Mouse (Mus musculus): ENCODE results near the gene Dip2b. TPM values are rescaled to one million over a fixed set of nuclear protein-coding genes. Genes with fewer than 3 reads are reported as not detected.
A peak's percentile ranks its signal among the peaks of the same experiment; 100 is the strongest.

Gene Dip2b
- total RNA-seq (2015) (17.5 and 17.6 TPM in 2 replicates), total RNA-seq (2017) (10.2 TPM in 2 replicates)

GRCm38 (mm10) chr15:100038470-100038971 is at the start of gene Dip2b:
Gene Dip2b, plus strand, starts transcription at chr15:100038664.
- ATAC-seq (replicated peaks; ENCODE audit: poor library complexity): peak; percentile 80

GRCm38 (mm10) chr15:99993100-99993499 is 45.4 kb upstream of the Dip2b start:
- no peak for ATAC-seq (replicated peaks; ENCODE audit: poor library complexity)

GRCm38 (mm10) chr15:99997114-99997804 is 41.2 kb upstream of the Dip2b start:
- ATAC-seq (replicated peaks; ENCODE audit: poor library complexity): no peak

- peak; percentile 37; the same call in 1 of the 2 replicates for ATAC-seq (replicated peaks; ENCODE audit: poor library complexity)
Observed at GRCm38 (mm10) chr15:99999390-99999789, 39.1 kb upstream of the Dip2b start.

- ATAC-seq (replicated peaks; ENCODE audit: poor library complexity): peak; percentile 44; the same call in 1 of the 2 replicates
Observed at GRCm38 (mm10) chr15:100004677-100005273, 33.7 kb upstream of the Dip2b start.

- ATAC-seq (replicated peaks; ENCODE audit: poor library complexity): no peak
Observed at GRCm38 (mm10) chr15:100006180-100006579, 32.3 kb upstream of the Dip2b start.

GRCm38 (mm10) chr15:100018280-100018899 is 20.1 kb upstream of the Dip2b start:
- no peak for ATAC-seq (replicated peaks; ENCODE audit: poor library complexity)

GRCm38 (mm10) chr15:100021175-100021574 is 17.3 kb upstream of the Dip2b start:
- ATAC-seq (replicated peaks; ENCODE audit: poor library complexity): no peak

GRCm38 (mm10) chr15:100022923-100023322 is 15.5 kb upstream of the Dip2b start:
- ATAC-seq (replicated peaks; ENCODE audit: poor library complexity): peak; percentile 54

- no peak for ATAC-seq (replicated peaks; ENCODE audit: poor library complexity)
Observed at GRCm38 (mm10) chr15:100025076-100025834, 13.2 kb upstream of the Dip2b start.

- no peak for ATAC-seq (replicated peaks; ENCODE audit: poor library complexity)
Observed at GRCm38 (mm10) chr15:100028133-100028532, 10.3 kb upstream of the Dip2b start.

GRCm38 (mm10) chr15:100029497-100029896 is 9.0 kb upstream of the Dip2b start:
- no peak for ATAC-seq (replicated peaks; ENCODE audit: poor library complexity)

- ATAC-seq (replicated peaks; ENCODE audit: poor library complexity): no peak
Observed at GRCm38 (mm10) chr15:100029900-100030299, 8.6 kb upstream of the Dip2b start.

- ATAC-seq (replicated peaks; ENCODE audit: poor library complexity): no peak
Observed at GRCm38 (mm10) chr15:100032546-100032945, 5.9 kb upstream of the Dip2b start.

- peak; percentile 44 for ATAC-seq (replicated peaks; ENCODE audit: poor library complexity)
Observed at GRCm38 (mm10) chr15:100039001-100039701, 687 bp downstream of the Dip2b start.

GRCm38 (mm10) chr15:100040541-100041266 is 2.2 kb downstream of the Dip2b start:
- no peak for ATAC-seq (replicated peaks; ENCODE audit: poor library complexity)

- peak; percentile 43 for ATAC-seq (replicated peaks; ENCODE audit: poor library complexity)
Observed at GRCm38 (mm10) chr15:100041267-100042047, 3.0 kb downstream of the Dip2b start.

GRCm38 (mm10) chr15:100042048-100042400 is 3.6 kb downstream of the Dip2b start:
- no peak for ATAC-seq (replicated peaks; ENCODE audit: poor library complexity)

GRCm38 (mm10) chr15:100045576-100045975 is 7.1 kb downstream of the Dip2b start:
- no peak for ATAC-seq (replicated peaks; ENCODE audit: poor library complexity)
